Mouse (Mus musculus): ENCODE measurements at regions not wholly inside any gene's neighbourhood (a gene's known extent, or its start where the extent isn't known, plus 50 kb on each side); places are given as distances from the start of the nearest gene placed in this dataset.
A peak's percentile ranks its signal among the peaks of the same experiment; 100 is the strongest.
"Not testable (repeated sequence)": the region's sequence is repeated elsewhere in the genome, so short reads cannot be mapped to it uniquely, and the experiment has no call there.

- no peak for DNase-seq (ENCODE audit: low read depth, low spot score)
Observed at GRCm38 (mm10) chr13:5920422-5920821, 59.1 kb downstream of the Klf6 start.

GRCm38 (mm10) chr13:5931433-5931832 is 70.2 kb downstream of the Klf6 start:
- DNase-seq (ENCODE audit: low read depth, low spot score) = no peak

GRCm38 (mm10) chr13:5937436-5937835 is 76.2 kb downstream of the Klf6 start:
- no peak for DNase-seq (ENCODE audit: low read depth, low spot score)

GRCm38 (mm10) chr13:5937970-5938369 is 76.7 kb downstream of the Klf6 start:
- DNase-seq (ENCODE audit: low read depth, low spot score) = no peak

- DNase-seq (ENCODE audit: low read depth, low spot score) = no peak
Observed at GRCm38 (mm10) chr13:5939368-5939767, 78.1 kb downstream of the Klf6 start.

- DNase-seq (ENCODE audit: low read depth, low spot score) = no peak
Observed at GRCm38 (mm10) chr13:5952863-5953262, 91.6 kb downstream of the Klf6 start.

GRCm38 (mm10) chr13:5955121-5955520 is 93.8 kb downstream of the Klf6 start:
- not testable (repeated sequence) for DNase-seq (ENCODE audit: low read depth, low spot score)

- no peak for DNase-seq (ENCODE audit: low read depth, low spot score)
Observed at GRCm38 (mm10) chr13:5956145-5956544, 94.9 kb downstream of the Klf6 start.

GRCm38 (mm10) chr13:5962947-5963346 is 101.7 kb downstream of the Klf6 start:
- DNase-seq (ENCODE audit: low read depth, low spot score) = no peak

GRCm38 (mm10) chr13:5964626-5965025 is 103.3 kb downstream of the Klf6 start:
- no peak for DNase-seq (ENCODE audit: low read depth, low spot score)

- no peak for DNase-seq (ENCODE audit: low read depth, low spot score)
Observed at GRCm38 (mm10) chr13:5978615-5979014, 117.3 kb downstream of the Klf6 start.

- no peak for DNase-seq (ENCODE audit: low read depth, low spot score)
Observed at GRCm38 (mm10) chr13:5987491-5987890, 126.2 kb downstream of the Klf6 start.

GRCm38 (mm10) chr13:5988407-5988806 is 127.1 kb downstream of the Klf6 start:
- no peak for DNase-seq (ENCODE audit: low read depth, low spot score)

- DNase-seq (ENCODE audit: low read depth, low spot score) = no peak
Observed at GRCm38 (mm10) chr13:6000559-6001217, 139.4 kb downstream of the Klf6 start.

- no peak for DNase-seq (ENCODE audit: low read depth, low spot score)
Observed at GRCm38 (mm10) chr13:6001218-6001564, 139.9 kb downstream of the Klf6 start.

- DNase-seq (ENCODE audit: low read depth, low spot score) = no peak
Observed at GRCm38 (mm10) chr13:6005901-6006300, 144.6 kb downstream of the Klf6 start.

GRCm38 (mm10) chr13:6009671-6010070 is 148.4 kb downstream of the Klf6 start:
- DNase-seq (ENCODE audit: low read depth, low spot score) = no peak

- DNase-seq (ENCODE audit: low read depth, low spot score) = no peak
Observed at GRCm38 (mm10) chr13:6027207-6027606, 165.9 kb downstream of the Klf6 start.

GRCm38 (mm10) chr13:6028878-6029277 is 167.6 kb downstream of the Klf6 start:
- no peak for DNase-seq (ENCODE audit: low read depth, low spot score)

GRCm38 (mm10) chr13:6029461-6029860 is 168.2 kb downstream of the Klf6 start:
- no peak for DNase-seq (ENCODE audit: low read depth, low spot score)

- no peak for DNase-seq (ENCODE audit: low read depth, low spot score)
Observed at GRCm38 (mm10) chr13:6030128-6030527, 168.8 kb downstream of the Klf6 start.

- peak; percentile 69 for DNase-seq (ENCODE audit: low read depth, low spot score)
Observed at GRCm38 (mm10) chr13:6040132-6040531, 178.8 kb downstream of the Klf6 start.

- DNase-seq (ENCODE audit: low read depth, low spot score) = no peak
Observed at GRCm38 (mm10) chr13:6040663-6041062, 179.4 kb downstream of the Klf6 start.

- no peak for DNase-seq (ENCODE audit: low read depth, low spot score)
Observed at GRCm38 (mm10) chr13:6042495-6042894, 181.2 kb downstream of the Klf6 start.

Data from R1 (cell line).